29 mouse cellular contexts compared by ENCODE assay signal in the genomic region with DNA sequence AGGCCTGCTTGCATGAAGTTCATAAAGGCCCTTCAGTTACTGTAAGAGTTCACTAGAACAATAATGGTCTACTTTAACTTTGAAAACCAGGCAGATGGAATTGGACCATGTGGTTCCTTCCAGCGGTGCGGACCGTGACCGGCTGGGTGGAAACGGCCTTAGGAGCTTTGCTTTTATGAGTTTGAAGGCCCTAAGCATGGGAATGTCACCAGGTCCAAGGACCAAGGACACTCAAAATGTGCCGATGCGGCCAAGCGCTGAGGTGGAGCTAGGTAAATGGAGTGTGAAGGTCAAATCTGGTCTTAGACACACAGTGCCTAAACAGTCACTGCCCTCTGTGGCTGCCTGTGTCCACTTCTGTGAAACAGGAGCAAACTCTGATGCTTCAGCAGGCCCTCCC. TPM values are rescaled to one million over a fixed set of nuclear protein-coding genes. Genes with fewer than 3 reads are reported as not detected.
DNase-seq lines count a peak whose midpoint lies in the region; ATAC-seq and TF ChIP-seq lines count a peak whose summit lies in the region.
"Had no signal": no experiment of that assay in that cellular context is flagged by ENCODE, and none has a peak within 500 bp of the region (broad histone marks: within the 10 kb centered on the region; RNA-seq: fewer than 3 reads in every experiment).

No protein-coding gene starts in this region.

- H3K9ac ChIP-seq in intestine, embryonic 16.5 days (ENCODE audit: low read depth, low read length), result no peak overlapping the region
- no peak overlapping the region for H3K9ac ChIP-seq in intestine, postnatal 0 days (ENCODE audit: low read depth, low read length)
- no peak overlapping the region for H3K9ac ChIP-seq in hindbrain, embryonic 12.5 days
- H3K9ac ChIP-seq: embryonic facial prominence, embryonic 15.5 days; forebrain, embryonic 12.5 days; heart, embryonic 12.5 days; hindbrain, embryonic 15.5 days; limb, embryonic 13.5 days; liver, embryonic 12.5 days; midbrain, embryonic 13.5 days; neural tube, embryonic 12.5 days had no signal

- ATAC-seq in intestine, embryonic 16.5 days, result no peak
- ATAC-seq in intestine, postnatal 0 days, result no peak
- no peak for ATAC-seq in hindbrain, embryonic 12.5 days (ENCODE audit: low FRiP score)
- ATAC-seq in granulocyte monocyte progenitor cell, adult 5-6 weeks (replicated peaks; ENCODE audit: poor library complexity, severe bottlenecking), result no peak
- ATAC-seq: CD4-positive, CD25-positive, alpha-beta regulatory T cell, adult 4 months; liver, embryonic 12.5 days; lung, postnatal 0 days; midbrain, embryonic 13.5 days had no signal

- peak; percentile 73 for DNase-seq in kidney, adult 18-20 months
- peak; percentile 81 to 87 for DNase-seq in kidney, adult 8-10 months
- peak; percentile 52 for DNase-seq in kidney, postnatal 10 days
- DNase-seq in limb, embryonic 10.5 days (ENCODE audit: low spot score), result no peak
- DNase-seq: adrenal gland, postnatal 14 days; cerebellum, adult 11-12 months; cerebellum, postnatal 10 days; gastrocnemius, postnatal 25 days; heart, adult 2 months; right cerebral cortex, postnatal 4 days; thymus, adult 2 months; thymus, postnatal 36 days had no signal

- 90% methylated on average over 8 of the region's 8 CpGs for WGBS in intestine, embryonic 16.5 days
- 75% methylated on average over 8 of the region's 8 CpGs for WGBS in intestine, postnatal 0 days
- WGBS in hindbrain, embryonic 12.5 days, result 96% methylated on average over 8 of the region's 8 CpGs
- WGBS in limb, embryonic 10.5 days, result 92% methylated on average over 8 of the region's 8 CpGs

- no peaks in the 10 kb centered on the region for H3K27me3 ChIP-seq in intestine, embryonic 16.5 days (replicated peaks; ENCODE audit: control insufficient read depth, insufficient read depth, low read length)
- H3K27me3 ChIP-seq in intestine, postnatal 0 days (replicated peaks; ENCODE audit: control insufficient read depth, insufficient read depth, low read length), result no peaks in the 10 kb centered on the region
- no peaks in the 10 kb centered on the region for H3K27me3 ChIP-seq in hindbrain, embryonic 12.5 days
- no peaks in the 10 kb centered on the region for H3K27me3 ChIP-seq in limb, embryonic 10.5 days (ENCODE audit: low read depth, poor library complexity, severe bottlenecking)
- H3K27me3 ChIP-seq: embryonic facial prominence, embryonic 15.5 days; forebrain, embryonic 12.5 days; heart, embryonic 12.5 days; hindbrain, embryonic 15.5 days; limb, embryonic 13.5 days; liver, embryonic 12.5 days; megakaryocyte, embryonic 14.5 days; midbrain, embryonic 13.5 days; neural tube, embryonic 12.5 days had no signal

- H3K27ac ChIP-seq in intestine, embryonic 16.5 days (ENCODE audit: low read length), result peak overlapping the region; percentile 23; the same call in 1 of the 2 replicates
- H3K27ac ChIP-seq in intestine, postnatal 0 days (ENCODE audit: low read depth, low read length), result no peak overlapping the region
- no peak overlapping the region for H3K27ac ChIP-seq in hindbrain, embryonic 12.5 days
- no peak overlapping the region for H3K27ac ChIP-seq in limb, embryonic 10.5 days
- H3K27ac ChIP-seq: embryonic facial prominence, embryonic 10.5 days; embryonic facial prominence, embryonic 15.5 days; forebrain, embryonic 12.5 days; heart, adult 2 months; hindbrain, embryonic 15.5 days; left cerebral cortex, adult 2 months; limb, embryonic 13.5 days; liver, embryonic 12.5 days; midbrain, embryonic 13.5 days; neural tube, embryonic 12.5 days had no signal

- H3K36me3 ChIP-seq in intestine, embryonic 16.5 days (ENCODE audit: control insufficient read depth, insufficient read depth, low read length), result peaks cover 12% of the 10 kb centered on the region
- H3K36me3 ChIP-seq in intestine, postnatal 0 days (ENCODE audit: control insufficient read depth, insufficient read depth), result peaks cover 8% of the 10 kb centered on the region; the same call in 1 of the 2 replicates
- H3K36me3 ChIP-seq in hindbrain, embryonic 12.5 days, result peaks cover 30% of the 10 kb centered on the region
- peaks cover 39% of the 10 kb centered on the region for H3K36me3 ChIP-seq in limb, embryonic 10.5 days

- H3K4me2 ChIP-seq in intestine, embryonic 16.5 days (ENCODE audit: low read depth, low read length), result no peak overlapping the region
- no peak overlapping the region for H3K4me2 ChIP-seq in intestine, postnatal 0 days (replicated peaks; ENCODE audit: low read depth)
- H3K4me2 ChIP-seq in hindbrain, embryonic 12.5 days (replicated peaks), result no peak overlapping the region
- H3K4me2 ChIP-seq: embryonic facial prominence, embryonic 15.5 days; forebrain, embryonic 12.5 days; heart, embryonic 12.5 days; hindbrain, embryonic 15.5 days; limb, embryonic 13.5 days; liver, embryonic 12.5 days; midbrain, embryonic 13.5 days; neural tube, embryonic 12.5 days had no signal

- TF ChIP-seq CTCF in intestine, postnatal 0 days (IDR thresholded peaks at IDR 0.05; ENCODE audit: low read depth), result no peak

- no peak overlapping the region for H3K4me3 ChIP-seq in intestine, embryonic 16.5 days (ENCODE audit: low read length)
- no peak overlapping the region for H3K4me3 ChIP-seq in intestine, postnatal 0 days (ENCODE audit: low read depth, low read length)
- no peak overlapping the region for H3K4me3 ChIP-seq in hindbrain, embryonic 12.5 days
- H3K4me3 ChIP-seq in limb, embryonic 10.5 days, result no peak overlapping the region
- H3K4me3 ChIP-seq: embryonic facial prominence, embryonic 10.5 days; embryonic facial prominence, embryonic 15.5 days; forebrain, embryonic 12.5 days; heart, adult 2 months; heart, embryonic 12.5 days; hindbrain, embryonic 15.5 days; left cerebral cortex, adult 2 months; limb, embryonic 13.5 days; liver, embryonic 12.5 days; megakaryocyte, embryonic 14.5 days; midbrain, embryonic 13.5 days; neural tube, embryonic 12.5 days had no signal

- no peaks in the 10 kb centered on the region for H3K9me3 ChIP-seq in intestine, embryonic 16.5 days (ENCODE audit: control insufficient read depth, low read length)
- no peaks in the 10 kb centered on the region for H3K9me3 ChIP-seq in intestine, postnatal 0 days (ENCODE audit: control insufficient read depth)
- H3K9me3 ChIP-seq in hindbrain, embryonic 12.5 days (replicated peaks), result no peaks in the 10 kb centered on the region
- no peaks in the 10 kb centered on the region for H3K9me3 ChIP-seq in limb, embryonic 10.5 days (replicated peaks)
- H3K9me3 ChIP-seq: embryonic facial prominence, embryonic 10.5 days; embryonic facial prominence, embryonic 15.5 days; forebrain, embryonic 12.5 days; heart, embryonic 12.5 days; hindbrain, embryonic 15.5 days; limb, embryonic 13.5 days; liver, embryonic 12.5 days; megakaryocyte, embryonic 14.5 days; midbrain, embryonic 13.5 days; neural tube, embryonic 12.5 days had no signal

- peaks cover 19% of the 10 kb centered on the region for H3K4me1 ChIP-seq in intestine, embryonic 16.5 days (ENCODE audit: control insufficient read depth, insufficient read depth, low read length)
- H3K4me1 ChIP-seq in intestine, postnatal 0 days (replicated peaks; ENCODE audit: control insufficient read depth, insufficient read depth, low read length), result no peaks in the 10 kb centered on the region; the same call in 1 of the 2 replicates
- peaks cover 13% of the 10 kb centered on the region for H3K4me1 ChIP-seq in hindbrain, embryonic 12.5 days
- H3K4me1 ChIP-seq in limb, embryonic 10.5 days, result peaks cover 24% of the 10 kb centered on the region

RNA-seq across cellular contexts. Expression of a gene that starts 4.0 kb away (rescaled TPM):
- 21.9 and 23.4 TPM in 2 replicates for polyA plus RNA-seq in intestine, embryonic 16.5 days (2015; fragmentation: Nextera tagmentation; extraction: Ambion mirVana)
- 16.3 and 18.0 TPM in 2 replicates for polyA plus RNA-seq in intestine, postnatal 0 days (2015; fragmentation: Nextera tagmentation; extraction: Ambion mirVana)
- 21.3 and 23.1 TPM in 2 replicates for polyA plus RNA-seq in hindbrain, embryonic 12.5 days (2016; fragmentation: Nextera tagmentation; extraction: Ambion mirVana)
- 3.7 and 9.6 TPM in 2 replicates for total RNA-seq in granulocyte monocyte progenitor cell, adult 5-6 weeks (2014; fragmentation: Nextera tagmentation)
- 5.5 and 6.2 TPM in 2 replicates for total RNA-seq in granulocyte monocyte progenitor cell, adult 5-6 weeks (2017)
- polyA plus RNA-seq in limb, embryonic 10.5 days (2016; fragmentation: Nextera tagmentation; extraction: Ambion mirVana), result 23.1 and 23.8 TPM in 2 replicates
- polyA plus RNA-seq: CD4-positive, CD25-positive, alpha-beta regulatory T cell, adult 4 months had no signal

RNA-seq across cellular contexts. Expression of a gene that starts 34.5 kb away (rescaled TPM):
- polyA plus RNA-seq in intestine, embryonic 16.5 days (2015; fragmentation: Nextera tagmentation; extraction: Ambion mirVana), result 11.7 and 13.6 TPM in 2 replicates
- polyA plus RNA-seq in intestine, postnatal 0 days (2015; fragmentation: Nextera tagmentation; extraction: Ambion mirVana), result 7.3 and 9.0 TPM in 2 replicates
- 9.3 and 9.7 TPM in 2 replicates for polyA plus RNA-seq in hindbrain, embryonic 12.5 days (2016; fragmentation: Nextera tagmentation; extraction: Ambion mirVana)
- total RNA-seq in granulocyte monocyte progenitor cell, adult 5-6 weeks (2014; fragmentation: Nextera tagmentation), result 1.8 and 4.4 TPM in 2 replicates
- total RNA-seq in granulocyte monocyte progenitor cell, adult 5-6 weeks (2017), result 6.2 and 13.4 TPM in 2 replicates
- polyA plus RNA-seq in limb, embryonic 10.5 days (2016; fragmentation: Nextera tagmentation; extraction: Ambion mirVana), result 7.9 and 9.5 TPM in 2 replicates

RNA-seq across cellular contexts. Expression of a gene that starts 45.3 kb away (rescaled TPM):
- polyA plus RNA-seq in intestine, embryonic 16.5 days (2015; fragmentation: Nextera tagmentation; extraction: Ambion mirVana), result 2.4 and 2.8 TPM in 2 replicates
- 0.69 and 0.87 TPM in 2 replicates for polyA plus RNA-seq in intestine, postnatal 0 days (2015; fragmentation: Nextera tagmentation; extraction: Ambion mirVana)
- polyA plus RNA-seq in hindbrain, embryonic 12.5 days (2016; fragmentation: Nextera tagmentation; extraction: Ambion mirVana), result 0.46 and 0.52 TPM in 2 replicates
- total RNA-seq in granulocyte monocyte progenitor cell, adult 5-6 weeks (2014; fragmentation: Nextera tagmentation), result 57.2 and 65.5 TPM in 2 replicates
- total RNA-seq in granulocyte monocyte progenitor cell, adult 5-6 weeks (2017), result 22.4 and 27.1 TPM in 2 replicates
- 0.46 and 0.69 TPM in 2 replicates for polyA plus RNA-seq in limb, embryonic 10.5 days (2016; fragmentation: Nextera tagmentation; extraction: Ambion mirVana)

RNA-seq across cellular contexts. Expression of a gene that starts 45.6 kb away (rescaled TPM):
- 6.9 and 7.2 TPM in 2 replicates for polyA plus RNA-seq in intestine, embryonic 16.5 days (2015; fragmentation: Nextera tagmentation; extraction: Ambion mirVana)
- polyA plus RNA-seq in intestine, postnatal 0 days (2015; fragmentation: Nextera tagmentation; extraction: Ambion mirVana), result 4.7 and 5.8 TPM in 2 replicates
- 5.4 and 6.0 TPM in 2 replicates for polyA plus RNA-seq in hindbrain, embryonic 12.5 days (2016; fragmentation: Nextera tagmentation; extraction: Ambion mirVana)
- total RNA-seq in granulocyte monocyte progenitor cell, adult 5-6 weeks (2014; fragmentation: Nextera tagmentation), result 2.7 and 3.7 TPM in 2 replicates
- 4.1 and 5.5 TPM in 2 replicates for total RNA-seq in granulocyte monocyte progenitor cell, adult 5-6 weeks (2017)
- 5.2 and 7.2 TPM in 2 replicates for polyA plus RNA-seq in limb, embryonic 10.5 days (2016; fragmentation: Nextera tagmentation; extraction: Ambion mirVana)

RNA-seq across cellular contexts. Expression of a gene that starts 52.1 kb away (rescaled TPM):
- polyA plus RNA-seq in intestine, embryonic 16.5 days (2015; fragmentation: Nextera tagmentation; extraction: Ambion mirVana), result 8.2 and 10.2 TPM in 2 replicates
- 6.8 and 8.0 TPM in 2 replicates for polyA plus RNA-seq in intestine, postnatal 0 days (2015; fragmentation: Nextera tagmentation; extraction: Ambion mirVana)
- polyA plus RNA-seq in hindbrain, embryonic 12.5 days (2016; fragmentation: Nextera tagmentation; extraction: Ambion mirVana), result 6.4 and 6.8 TPM in 2 replicates
- total RNA-seq in granulocyte monocyte progenitor cell, adult 5-6 weeks (2014; fragmentation: Nextera tagmentation), result 2.5 TPM in 1 of 2 replicates, not detected in the other
- 4.2 and 8.9 TPM in 2 replicates for total RNA-seq in granulocyte monocyte progenitor cell, adult 5-6 weeks (2017)
- polyA plus RNA-seq in limb, embryonic 10.5 days (2016; fragmentation: Nextera tagmentation; extraction: Ambion mirVana), result 5.7 and 7.0 TPM in 2 replicates
